Mouse (Mus musculus) CD8-positive naive resting alpha-beta T cell, adult 2 months (primary cell): Measurements from ENCODE around the gene Ipmk.
"Not testable (repeated sequence)": the region's sequence is repeated elsewhere in the genome, so short reads cannot be mapped to it uniquely, and the experiment has no call there.

Experiments used
- DNase-seq, 2 experiments: peaks; one replicate each; pipeline ENCODE4 v3.0.0; 2022; ENCODE audit warnings: low read depth in 2 of 2, low spot score in 2 of 2

The Ipmk gene

DNA sequence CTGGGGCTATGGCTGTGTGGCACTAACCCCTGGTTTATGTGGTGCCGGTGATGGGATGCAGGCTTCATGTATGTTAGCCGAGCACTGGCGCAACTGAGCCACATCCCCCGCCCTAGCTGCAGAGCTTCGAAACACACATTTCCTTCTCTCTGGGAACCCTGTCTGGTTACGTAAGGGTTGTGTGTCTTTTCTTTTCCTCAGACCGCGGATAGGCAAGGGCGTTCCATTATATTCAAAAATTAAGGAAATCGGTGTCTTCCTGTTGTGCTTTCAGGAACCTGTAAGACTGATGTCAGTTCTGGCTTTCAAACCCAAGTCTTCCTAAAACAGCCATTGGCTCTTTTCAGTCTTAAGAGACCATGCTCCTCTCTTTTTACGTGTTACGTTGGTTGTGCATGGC lies 65.8 kb downstream of the Ipmk start:
- DNase-seq = no peak

DNA sequence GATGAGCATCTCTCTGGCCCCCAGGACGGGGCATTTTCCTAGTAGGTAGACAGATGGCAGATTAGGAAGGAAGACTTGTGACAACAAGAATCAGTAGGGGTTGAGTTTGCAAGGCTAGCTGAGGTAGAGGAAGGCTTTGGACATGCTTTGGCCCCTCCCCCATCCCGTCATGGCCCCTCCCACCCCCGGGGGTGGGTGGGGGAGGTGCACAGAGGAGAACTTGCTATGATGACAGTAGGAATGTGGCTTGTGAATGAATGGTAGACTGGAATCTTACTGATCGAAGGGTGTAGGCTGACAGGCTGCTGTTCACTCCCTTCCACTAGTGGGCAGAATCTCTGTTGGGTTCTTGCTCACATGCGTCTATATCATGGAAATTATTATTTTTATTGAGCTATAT lies 74.0 kb downstream of the Ipmk start:
- DNase-seq = no peak

DNA sequence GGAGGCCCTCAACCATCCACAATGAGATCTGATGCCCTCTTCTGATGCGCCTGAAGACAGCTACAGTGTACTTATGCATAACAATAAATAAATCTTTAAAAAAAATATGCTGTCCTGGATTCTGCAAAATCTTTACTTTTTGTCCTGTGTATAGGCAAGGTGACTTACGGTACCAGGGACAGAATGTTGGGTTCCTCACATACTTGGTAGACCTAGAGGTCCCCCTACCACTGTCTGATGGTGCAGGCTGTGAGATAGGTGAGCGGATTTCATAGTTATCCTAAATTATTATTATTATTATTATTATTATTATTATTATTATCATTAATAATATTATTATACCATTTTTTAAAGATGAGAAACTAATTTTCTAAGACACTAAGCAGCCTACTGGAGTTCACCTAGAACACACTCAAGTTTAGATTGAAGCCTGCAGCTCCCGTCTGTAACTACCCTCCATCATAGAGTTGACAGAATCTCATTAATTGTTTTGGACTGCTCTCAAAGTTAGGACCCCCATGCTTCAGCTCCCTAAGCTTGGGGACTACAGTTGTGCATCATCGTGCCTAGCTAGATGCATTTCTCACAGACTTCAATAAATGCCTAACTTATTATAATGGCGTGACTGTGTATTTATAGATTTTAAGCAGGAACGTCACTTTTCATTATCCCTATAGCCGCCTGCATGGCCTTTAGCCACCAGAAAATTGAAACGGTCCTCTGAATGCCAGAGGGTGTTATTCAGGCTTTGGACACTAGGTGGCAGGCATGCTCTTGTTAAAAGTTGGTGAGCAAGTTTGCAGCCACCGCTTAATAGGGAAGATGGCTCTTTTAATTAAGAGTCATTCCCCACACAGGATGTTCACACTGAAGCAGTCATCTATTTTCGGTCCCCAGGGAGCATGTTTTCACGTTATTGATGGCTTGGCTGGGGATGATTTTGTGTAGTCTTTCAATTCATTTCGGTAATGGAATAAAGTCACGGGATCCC lies 74.8 kb downstream of the Ipmk start:
- DNase-seq = peak; percentile 32 to 38

DNA sequence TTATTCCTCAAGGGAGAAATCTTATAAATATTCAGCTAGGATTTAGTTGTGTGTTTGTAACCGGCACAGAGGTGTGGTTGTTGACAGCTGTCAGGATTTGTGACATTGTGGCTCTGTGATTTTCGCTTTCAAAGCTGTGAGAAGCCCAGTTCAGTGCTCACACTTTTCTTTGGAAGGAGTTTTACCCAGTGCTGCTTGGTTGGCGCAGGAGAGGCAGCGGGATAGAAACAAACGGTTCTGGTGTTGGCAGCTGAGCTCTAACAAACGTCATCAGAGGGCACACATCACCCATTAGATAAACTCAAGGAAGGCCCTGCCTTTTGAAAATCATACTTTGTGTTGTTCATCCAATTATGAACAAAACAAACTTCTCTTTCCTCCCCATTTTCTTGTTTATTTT lies 79.2 kb downstream of the Ipmk start:
- no peak for DNase-seq

DNA sequence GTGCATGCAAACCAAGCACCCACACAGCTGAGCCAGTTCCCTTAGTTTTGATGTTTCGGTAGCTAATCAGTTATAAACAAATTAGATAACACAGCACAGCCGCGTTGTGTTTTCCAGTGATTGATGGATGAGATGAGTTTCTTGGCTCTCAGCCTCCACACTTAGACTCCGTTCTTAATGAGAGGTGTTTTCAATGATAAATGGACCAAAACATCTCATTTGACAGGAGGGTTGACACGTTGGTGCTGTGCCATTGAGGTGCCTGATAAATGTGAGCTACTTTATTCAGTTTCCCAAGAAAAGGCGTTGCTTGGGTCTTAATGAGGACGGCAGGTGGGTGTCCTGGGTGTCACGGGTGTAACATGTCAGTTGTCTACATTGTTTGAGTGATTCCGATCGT lies 79.8 kb downstream of the Ipmk start:
- DNase-seq = no peak

DNA sequence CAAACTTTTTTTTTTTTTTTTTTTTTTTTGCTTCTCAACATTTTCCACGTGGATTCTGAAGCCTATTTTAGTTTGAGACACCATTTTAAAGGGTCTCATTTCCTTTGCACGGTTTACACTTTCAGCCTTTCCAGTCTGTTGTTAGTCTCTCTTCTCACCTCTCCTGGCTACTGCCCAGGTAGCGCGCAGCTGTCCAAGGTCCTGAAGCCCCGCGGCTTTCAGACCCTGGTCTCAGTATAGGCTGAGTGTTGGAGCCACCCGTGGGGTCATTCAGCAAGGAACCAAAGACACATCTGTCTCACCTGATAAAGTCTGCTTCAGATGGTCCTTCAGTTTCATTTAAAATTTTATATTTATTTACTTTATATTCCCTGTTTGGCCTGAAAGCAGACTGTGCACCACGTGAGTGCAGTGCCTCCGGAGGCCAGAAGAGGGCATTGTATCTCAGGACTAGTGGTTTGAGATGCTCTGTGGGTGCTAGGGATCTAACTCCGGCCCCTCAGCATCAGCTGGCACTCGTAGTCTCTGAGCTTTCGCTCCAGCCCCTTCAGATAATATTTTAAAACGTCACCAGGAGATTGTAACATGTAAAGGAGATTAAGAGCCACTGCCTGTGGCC lies 80.8 kb downstream of the Ipmk start:
- no peak for DNase-seq

DNA sequence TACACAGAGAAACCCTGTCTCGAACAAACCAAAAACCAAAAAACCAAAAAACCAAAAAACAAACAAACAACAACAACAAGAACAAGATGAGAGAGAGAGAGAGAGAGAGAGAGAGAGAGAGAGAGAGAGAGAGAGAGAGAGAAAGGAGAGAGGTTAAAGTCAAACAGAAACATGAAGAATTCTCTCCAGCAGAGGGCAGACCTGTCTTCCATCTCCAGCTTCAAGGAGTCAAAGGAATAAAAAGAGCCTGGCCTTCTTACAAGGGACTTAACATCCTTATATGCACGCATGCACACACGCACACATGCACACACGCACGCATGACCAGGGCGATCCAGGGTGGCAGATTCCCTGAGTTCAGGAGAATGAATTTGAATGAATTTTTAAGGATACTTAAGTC lies 83.1 kb downstream of the Ipmk start:
- no peak for DNase-seq

DNA sequence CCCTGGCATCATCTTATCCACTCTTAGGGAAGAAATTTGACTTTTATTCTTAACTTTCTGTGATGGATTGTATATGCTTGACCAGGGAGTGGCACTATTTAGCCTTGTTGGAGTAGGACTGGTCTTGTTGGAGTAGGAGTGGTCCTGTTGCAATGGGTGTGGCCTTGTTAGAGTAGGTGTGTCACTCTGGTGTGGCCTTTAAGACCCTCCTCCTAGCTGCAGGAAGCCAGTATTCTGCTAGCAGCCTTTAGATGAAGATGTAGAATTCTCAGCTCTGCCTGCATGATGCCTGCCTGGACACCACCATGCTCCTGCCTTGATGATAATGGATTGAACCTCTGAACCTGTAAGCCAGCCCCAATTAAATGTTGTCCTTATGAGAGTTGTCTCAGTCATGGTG lies 95.5 kb downstream of the Ipmk start:
- no peak for DNase-seq

DNA sequence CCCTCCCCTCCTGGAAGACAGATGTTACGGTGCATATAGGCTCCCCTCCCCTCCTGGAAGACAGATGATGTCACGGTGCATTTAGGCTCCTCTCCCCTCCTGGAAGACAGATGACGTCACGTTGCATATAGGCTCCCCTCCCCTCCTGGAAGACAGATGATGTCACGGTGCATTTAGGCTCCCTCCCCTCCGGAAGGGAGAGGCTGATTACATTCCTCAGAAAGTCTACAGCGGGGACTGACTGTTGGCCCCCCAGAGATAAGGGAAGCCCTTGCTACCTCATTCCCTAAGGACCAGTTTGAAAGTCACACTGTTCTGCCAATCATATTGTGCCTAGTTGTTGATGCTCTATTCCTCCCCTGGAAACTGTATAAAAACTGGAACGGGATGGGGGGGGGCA lies 100.1 kb downstream of the Ipmk start:
- no peak for DNase-seq

DNA sequence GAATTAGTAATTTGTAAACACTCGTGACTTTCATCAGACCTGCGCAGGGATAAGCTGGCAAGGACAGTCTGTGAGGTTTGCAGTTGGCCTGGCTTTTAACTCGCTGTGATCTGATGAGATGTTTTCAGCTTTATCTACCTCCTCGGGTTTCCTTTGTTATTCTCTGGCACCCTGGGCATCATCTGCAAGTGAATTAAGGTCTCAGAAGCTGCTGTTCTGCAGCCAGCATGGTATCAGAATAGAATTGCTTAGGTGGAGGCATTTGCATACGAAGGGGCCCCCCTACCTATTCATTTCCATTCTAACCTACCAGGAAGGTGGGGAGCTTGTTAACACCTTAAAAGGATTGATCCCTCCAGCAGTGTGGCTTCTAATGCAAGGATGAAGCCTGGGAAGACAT lies 100.7 kb downstream of the Ipmk start:
- DNase-seq = no peak

DNA sequence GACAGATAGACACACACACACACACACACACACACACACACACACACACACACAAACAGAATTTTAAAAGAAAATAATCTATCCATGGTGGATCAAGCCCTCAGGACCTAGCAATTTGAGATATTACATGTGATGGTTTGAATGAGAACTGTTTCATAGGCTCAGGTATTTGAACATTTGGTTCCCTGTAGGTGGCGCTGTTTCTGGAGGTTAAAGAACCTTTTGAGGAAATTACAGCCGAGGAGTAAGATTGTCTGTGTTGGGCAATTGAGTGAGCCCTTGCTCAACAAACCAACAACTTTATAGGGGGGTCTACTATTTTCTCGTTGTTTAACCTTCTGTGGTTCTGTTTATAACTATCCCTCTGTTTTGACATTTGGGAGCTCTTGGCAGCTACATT lies 107.8 kb downstream of the Ipmk start:
- no peak for DNase-seq

DNA sequence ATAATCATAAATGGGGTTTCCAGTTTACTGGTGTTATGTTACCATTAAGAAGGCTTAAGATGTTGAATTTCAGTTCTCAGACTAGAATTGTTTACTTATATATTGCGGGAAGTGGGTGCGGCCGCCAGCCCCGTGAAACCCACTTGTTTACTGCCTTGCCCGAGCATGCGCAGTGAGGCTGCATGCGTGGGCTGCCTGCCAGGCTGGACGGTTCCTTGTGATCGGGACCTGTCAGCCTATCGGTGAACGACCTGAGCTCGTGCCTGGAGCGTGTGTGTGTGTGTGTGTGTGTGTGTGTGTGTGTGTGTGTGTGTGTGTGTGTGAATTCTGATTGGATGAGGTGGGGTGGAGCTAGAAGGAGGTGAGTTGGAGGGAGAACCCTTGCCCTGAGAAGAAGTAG lies 114.8 kb downstream of the Ipmk start:
- not testable (repeated sequence) for DNase-seq

DNA sequence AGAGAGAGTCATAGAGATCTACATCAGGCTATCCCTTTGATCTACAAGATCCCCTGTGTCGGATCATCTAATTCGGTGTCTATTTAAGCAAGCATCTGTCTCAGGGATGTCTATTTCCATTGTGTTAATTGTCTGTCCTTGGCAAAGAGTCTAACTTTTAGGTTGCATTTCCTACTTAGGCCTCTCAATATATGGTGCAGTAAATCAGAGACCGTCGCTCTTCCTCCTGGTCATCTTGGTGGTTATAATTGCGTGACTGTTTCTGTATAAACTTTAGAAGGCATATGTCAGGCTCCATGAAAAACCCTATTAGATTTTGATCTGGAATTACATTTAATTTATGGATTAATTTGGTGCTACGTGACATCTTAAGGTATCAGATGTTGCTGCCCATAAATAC lies 116.9 kb downstream of the Ipmk start:
- no peak for DNase-seq

DNA sequence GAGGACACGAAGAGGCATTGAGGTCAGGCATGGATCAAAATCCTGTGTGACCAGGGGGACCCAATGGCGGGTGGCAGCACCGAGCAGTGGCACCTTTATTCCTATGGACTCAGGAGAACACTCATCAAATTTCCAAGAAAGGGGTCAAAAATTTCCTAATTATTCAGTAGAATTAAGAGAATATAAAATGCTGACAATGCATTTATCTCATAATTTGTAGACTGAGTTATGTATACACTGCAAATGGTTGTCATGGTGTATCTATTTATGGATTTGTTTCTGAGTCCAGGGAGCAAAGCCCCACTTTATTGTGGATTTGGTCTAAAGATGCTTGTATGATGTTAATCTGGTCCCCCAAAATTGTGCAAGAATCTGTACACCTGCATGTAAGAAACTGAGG lies 120.8 kb downstream of the Ipmk start:
- no peak for DNase-seq

DNA sequence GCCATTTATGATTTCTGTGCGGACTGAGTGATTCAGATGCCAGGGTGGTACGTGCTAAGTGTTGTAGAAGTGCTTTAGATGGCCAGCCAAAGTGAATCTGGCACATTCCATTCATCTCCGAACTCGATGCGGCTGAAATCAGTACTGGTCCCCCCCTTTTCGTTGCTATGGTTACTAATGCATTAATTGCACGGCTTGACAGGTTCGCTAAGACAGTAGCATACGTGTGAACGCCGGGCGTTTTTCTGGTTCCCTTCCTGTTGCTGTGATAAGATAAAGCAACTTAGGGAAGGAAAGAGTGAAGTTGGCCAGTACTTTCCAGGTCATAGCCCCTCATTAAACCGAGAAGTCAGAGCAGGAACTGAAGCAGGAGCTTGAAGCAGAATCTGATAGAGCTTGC lies 122.2 kb downstream of the Ipmk start:
- no peak for DNase-seq

DNA sequence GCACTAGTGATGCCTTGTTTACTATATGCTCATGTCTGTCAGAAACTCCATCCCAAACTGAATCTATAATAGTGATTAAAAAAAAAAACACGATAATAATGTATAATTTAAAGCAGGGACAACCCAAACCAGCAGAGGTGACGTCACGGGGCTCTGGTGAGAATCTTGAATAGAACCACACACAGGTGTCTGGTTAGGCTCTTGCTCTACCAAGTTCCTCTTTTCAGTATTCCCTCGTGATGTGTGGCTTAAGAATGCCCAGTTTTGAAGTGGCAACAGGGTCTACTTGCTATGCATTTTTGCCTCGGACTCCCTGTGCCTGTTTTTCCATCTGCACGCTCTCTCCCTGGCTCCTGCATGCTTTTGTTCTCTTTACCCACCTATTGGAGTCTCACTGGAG lies 124.5 kb downstream of the Ipmk start:
- no peak for DNase-seq

DNA sequence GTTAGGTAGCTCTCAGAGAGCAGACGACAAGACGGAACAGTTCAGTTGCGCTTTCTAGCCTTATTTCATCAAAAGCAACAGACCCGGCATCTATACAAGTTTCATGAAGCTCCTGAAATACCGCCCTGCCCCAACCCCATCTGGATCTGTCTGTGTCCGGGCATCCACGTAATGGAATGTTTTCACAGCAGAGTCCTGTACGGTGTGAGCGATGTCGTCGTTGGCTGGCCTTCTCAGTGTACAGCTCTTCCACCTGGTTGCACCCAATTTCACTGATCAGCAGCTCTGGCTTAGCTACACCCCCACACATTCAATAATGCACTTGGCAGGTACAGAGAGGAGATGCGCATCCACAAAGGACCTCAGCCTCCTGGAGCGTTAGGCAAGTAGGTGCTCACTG lies 126.0 kb downstream of the Ipmk start:
- no peak for DNase-seq

DNA sequence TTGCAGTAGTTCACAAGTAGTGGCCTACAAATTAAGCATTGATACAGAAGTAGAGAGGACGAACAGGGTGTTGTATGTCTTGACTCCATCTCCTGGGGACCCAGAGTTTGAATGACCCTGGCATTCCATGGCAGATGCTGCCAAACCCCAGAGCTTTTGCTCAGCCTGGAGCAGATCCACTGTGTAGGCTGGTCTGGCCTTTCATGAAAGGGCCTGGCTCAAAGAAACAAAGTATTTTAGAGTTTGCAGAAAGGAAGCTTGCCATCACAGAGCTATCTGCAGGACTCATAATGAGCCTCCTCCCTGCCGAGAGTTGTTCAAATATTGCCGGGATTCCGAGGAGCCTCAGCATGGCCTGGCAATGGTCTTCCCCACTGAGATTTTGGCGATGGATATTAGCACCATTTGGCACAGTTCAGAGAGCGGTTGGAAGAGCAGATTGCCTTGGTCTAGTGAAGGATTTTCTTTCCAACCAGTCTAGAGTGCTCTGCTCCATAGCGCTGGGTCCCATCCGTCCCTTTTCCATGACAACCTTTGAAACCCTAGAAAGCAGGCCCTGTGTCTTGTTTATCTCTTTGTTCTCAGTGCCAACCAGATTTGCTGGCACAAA lies 129.0 kb downstream of the Ipmk start:
- no peak for DNase-seq

DNA sequence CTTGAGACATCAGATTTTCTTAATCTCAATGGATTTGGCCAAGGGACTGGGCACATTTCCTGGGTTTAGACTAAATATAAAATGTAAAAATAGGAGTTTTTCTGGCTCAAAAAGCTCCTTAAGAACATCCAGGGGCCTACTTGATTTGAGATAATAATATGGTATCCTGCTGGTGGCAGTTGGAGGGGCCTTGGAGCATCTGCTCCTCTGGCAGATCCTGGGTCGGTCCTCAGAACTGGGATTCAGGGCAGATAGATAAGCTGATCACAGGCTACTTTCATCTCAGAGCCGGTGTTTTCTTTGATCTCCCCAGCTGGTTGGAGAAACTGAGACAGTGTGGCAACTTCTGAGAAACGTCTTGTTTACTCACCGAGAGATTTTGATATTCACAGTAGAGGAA lies 129.6 kb downstream of the Ipmk start:
- DNase-seq = no peak

DNA sequence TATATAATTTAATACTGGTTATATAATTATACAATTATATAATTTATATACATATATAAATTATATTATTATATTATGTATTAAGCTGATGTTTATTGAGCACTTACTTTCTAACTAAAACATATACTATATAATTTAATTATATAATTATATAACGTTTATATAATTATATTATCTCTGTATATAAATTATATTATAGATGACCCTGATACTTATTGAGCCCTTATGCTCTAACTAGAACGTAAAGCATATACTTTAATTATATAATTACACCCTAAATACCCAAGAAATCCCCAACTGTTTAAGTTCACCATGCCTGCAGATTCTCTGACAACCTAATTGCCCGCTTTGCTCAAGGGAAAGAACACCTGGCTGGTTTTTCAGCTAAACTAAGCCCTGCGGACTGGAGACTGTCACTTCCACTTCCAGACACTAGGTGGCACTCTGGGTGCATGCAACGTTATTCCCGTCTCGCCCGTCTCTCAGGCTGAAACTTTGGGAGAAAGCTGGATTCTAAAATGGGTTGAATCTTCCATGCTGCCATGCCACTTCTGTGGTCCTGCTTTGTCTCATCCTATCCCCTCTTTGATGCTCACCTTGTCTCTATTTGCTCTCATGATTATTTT lies 132.2 kb downstream of the Ipmk start:
- DNase-seq = no peak
